Mouse (Mus musculus) liver, postnatal 0 days (tissue): ENCODE data around the gene Lgals3. TPM values are rescaled to one million over a fixed set of nuclear protein-coding genes. Genes with fewer than 3 reads are reported as not detected.

Source experiments
- ATAC-seq: fragments of 200-750 bp; cut with Nextera tagmentation; 2 replicates; pipeline ENCODE4 v1.8.0; 2017; ENCODE audit warnings: mild to moderate bottlenecking, moderate library complexity
- DNase-seq: peaks from one replicate; pipeline ENCODE4 v3.0.0-alpha.2; 2016
- H3K27ac ChIP-seq: fragments of 300-500 bp; sonication (generic); 2 replicates; pipeline ENCODE4 v1.5.1; 2014; ENCODE audit warnings: antibody characterized with exemption, moderate library complexity, mild to moderate bottlenecking, low read depth
- H3K27me3 ChIP-seq: fragments of 300-500 bp; sonication (generic); 2 replicates; pipeline ENCODE4 v1.6.1; 2014; ENCODE audit warnings: low read length, control low read depth, mixed read lengths; ENCODE audit not compliant: insufficient read depth
- H3K36me3 ChIP-seq: fragments of 300-500 bp; sonication (generic); replicated peaks from 2 replicates; pipeline ENCODE4 v1.6.1; 2014; ENCODE audit warnings: mild to moderate bottlenecking, control low read depth, low read length, moderate library complexity, mixed read lengths; ENCODE audit not compliant: insufficient read depth
- H3K4me1 ChIP-seq: fragments of 300-500 bp; sonication (generic); 2 replicates; pipeline ENCODE4 v1.6.1; 2014; ENCODE audit warnings: antibody characterized with exemption, mild to moderate bottlenecking, control low read depth; ENCODE audit not compliant: insufficient read depth
- H3K4me2 ChIP-seq: fragments of 300-500 bp; sonication (generic); 2 replicates; pipeline ENCODE4 v1.6.1; 2014; ENCODE audit warnings: low read depth, mild to moderate bottlenecking, low read length, moderate library complexity, mixed read lengths
- H3K4me3 ChIP-seq: fragments of 300-500 bp; sonication (generic); 2 replicates; pipeline ENCODE4 v1.5.1; 2014; ENCODE audit warnings: low read depth, low read length
- H3K9ac ChIP-seq: fragments of 300-500 bp; sonication (generic); replicated peaks from 2 replicates; pipeline ENCODE4 v1.6.1; 2014; ENCODE audit warnings: mild to moderate bottlenecking, moderate library complexity
- H3K9me3 ChIP-seq: fragments of 300-500 bp; sonication (generic); 2 replicates; pipeline ENCODE4 v1.6.1; 2016; ENCODE audit warnings: mild to moderate bottlenecking, control low read depth, low read length, mixed read lengths
- CTCF ChIP-seq: sonication (generic); IDR thresholded peaks from 2 replicates; pipeline ENCODE4 v1.5.1; 2016; ENCODE audit warnings: antibody characterized with exemption, low read depth
- EP300 ChIP-seq: IDR thresholded peaks from 2 replicates; pipeline ENCODE4 v1.6.1; 2016; ENCODE audit warnings: antibody characterized with exemption, low read depth, mild to moderate bottlenecking
- WGBS: fragments of 180-500 bp; shearing (Covaris S2); extraction: QIAGEN DNeasy Blood & Tissue Kit; methylation state at CpG from one replicate; pipeline ENCODE4 v1.1.7; 2014; ENCODE audit not compliant: insufficient replicate concordance; 5-methylcytosine and 5-hydroxymethylcytosine counted together
- polyA plus RNA-seq: library from polyadenylated mRNA; unstranded; fragments of >200 nt; fragmentation: Nextera tagmentation; extraction: Ambion mirVana; gene quantifications from 2 replicates; pipeline ENCODE4 v1.2.1, GENCODE M21; 2015

Lgals3 gene
- polyA plus RNA-seq, 1 experiment from 2014 or later = 60.8 TPM

DNA sequence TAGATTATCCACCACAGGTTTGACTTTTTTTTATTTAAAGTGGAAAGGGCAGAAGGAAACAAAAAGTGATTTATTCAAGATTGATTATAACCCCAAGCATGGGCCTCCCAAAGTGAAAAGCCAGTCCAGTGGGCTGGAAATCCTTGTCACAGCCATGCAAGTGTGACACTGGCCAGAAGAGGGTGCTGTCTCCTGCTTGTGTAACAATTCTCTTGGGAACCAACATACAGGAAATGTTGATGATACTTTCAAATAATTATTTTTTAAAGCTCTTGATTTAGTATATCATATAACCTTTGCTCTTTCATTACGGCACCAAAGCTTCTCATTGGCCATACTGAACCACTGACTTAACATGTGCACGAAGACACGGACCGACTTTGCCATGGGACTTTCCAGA is 32.7 kb upstream of the Lgals3 start:
- H3K36me3 ChIP-seq = no peaks in the 10 kb centered on the region
- H3K9me3 ChIP-seq = no peaks in the 10 kb centered on the region
- 76% methylated on average over 4 of the region's 4 CpGs for WGBS
- no peak overlapping the region for H3K27ac ChIP-seq
- no peak overlapping the region for H3K4me3 ChIP-seq
- ATAC-seq (no peak), DNase-seq (peak; percentile 78)
- no peaks in the 10 kb centered on the region for H3K4me1 ChIP-seq
- TF ChIP-seq EP300 = no peak
- TF ChIP-seq CTCF = peak; percentile 89
- no peak overlapping the region for H3K9ac ChIP-seq
- no peak overlapping the region for H3K4me2 ChIP-seq
- H3K27me3 ChIP-seq = no peaks in the 10 kb centered on the region

- Histone ChIP-seq H3K9ac (no peak overlapping the region), H3K9me3 (no peaks in the 10 kb centered on the region), H3K4me1 (no peaks in the 10 kb centered on the region), H3K27ac (no peak overlapping the region), H3K4me3 (no peak overlapping the region), H3K4me2 (no peak overlapping the region), H3K36me3 (no peaks in the 10 kb centered on the region), H3K27me3 (no peaks in the 10 kb centered on the region)
- TF ChIP-seq EP300 (no peak), CTCF (no peak)
- DNase-seq (no peak), ATAC-seq (no peak)
- 83% methylated on average over 3 of the region's 3 CpGs for WGBS
Measured at GRCm38 (mm10) chr14:47335300-47335699, 32.3 kb upstream of the Lgals3 start.

DNA sequence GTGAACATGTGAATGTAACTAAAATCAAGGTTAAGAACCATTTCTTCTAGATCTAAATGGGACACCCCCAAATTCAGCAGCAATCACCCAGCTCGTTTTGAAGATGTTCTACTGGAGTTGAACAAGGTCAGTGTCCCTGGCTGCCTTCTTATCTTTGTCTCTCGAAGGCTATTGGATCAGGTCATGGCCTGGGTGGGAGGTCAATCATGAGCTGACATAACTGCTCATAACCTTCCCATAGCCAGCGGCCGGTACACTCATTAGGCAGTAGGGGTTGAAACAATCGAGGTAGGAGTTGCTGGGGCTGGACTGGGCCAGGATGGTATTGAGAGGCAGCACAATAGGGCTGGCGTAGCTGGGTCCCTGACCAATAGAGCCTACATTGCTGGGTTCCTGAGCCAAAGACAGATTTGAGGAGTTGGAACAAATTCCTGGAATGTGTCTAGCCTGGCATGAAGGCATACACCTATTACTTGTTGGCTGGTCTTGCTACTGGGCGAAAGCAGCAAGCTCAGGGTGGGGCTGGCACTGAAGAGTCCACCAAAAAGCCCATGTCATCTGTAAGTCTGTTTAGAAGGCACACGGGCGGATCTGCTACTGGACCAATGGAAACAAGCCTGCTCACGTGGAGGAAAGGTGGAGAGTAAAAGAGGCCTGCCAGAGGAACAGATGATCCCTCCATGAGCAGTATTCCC is 27.2 kb upstream of the Lgals3 start:
- Histone ChIP-seq H3K4me3 (no peak overlapping the region), H3K27me3 (no peaks in the 10 kb centered on the region), H3K9ac (no peak overlapping the region), H3K36me3 (no peaks in the 10 kb centered on the region), H3K4me1 (no peaks in the 10 kb centered on the region), H3K27ac (no peak overlapping the region), H3K9me3 (no peaks in the 10 kb centered on the region), H3K4me2 (no peak overlapping the region)
- TF ChIP-seq CTCF (no peak), EP300 (no peak)
- ATAC-seq (no peak), DNase-seq (no peak)
- WGBS = 75% methylated on average over 10 of the region's 10 CpGs

GRCm38 (mm10) chr14:47341811-47342291 is 25.7 kb upstream of the Lgals3 start:
- no peaks in the 10 kb centered on the region for H3K36me3 ChIP-seq
- WGBS = 71% methylated on average over 4 of the region's 4 CpGs
- H3K27ac ChIP-seq = no peak overlapping the region
- no peaks in the 10 kb centered on the region for H3K9me3 ChIP-seq
- no peak overlapping the region for H3K4me3 ChIP-seq
- DNase-seq (no peak), ATAC-seq (no peak)
- TF ChIP-seq CTCF = no peak
- TF ChIP-seq EP300 = no peak
- H3K4me1 ChIP-seq = no peaks in the 10 kb centered on the region
- no peaks in the 10 kb centered on the region for H3K27me3 ChIP-seq
- H3K4me2 ChIP-seq = no peak overlapping the region
- H3K9ac ChIP-seq = no peak overlapping the region

DNA sequence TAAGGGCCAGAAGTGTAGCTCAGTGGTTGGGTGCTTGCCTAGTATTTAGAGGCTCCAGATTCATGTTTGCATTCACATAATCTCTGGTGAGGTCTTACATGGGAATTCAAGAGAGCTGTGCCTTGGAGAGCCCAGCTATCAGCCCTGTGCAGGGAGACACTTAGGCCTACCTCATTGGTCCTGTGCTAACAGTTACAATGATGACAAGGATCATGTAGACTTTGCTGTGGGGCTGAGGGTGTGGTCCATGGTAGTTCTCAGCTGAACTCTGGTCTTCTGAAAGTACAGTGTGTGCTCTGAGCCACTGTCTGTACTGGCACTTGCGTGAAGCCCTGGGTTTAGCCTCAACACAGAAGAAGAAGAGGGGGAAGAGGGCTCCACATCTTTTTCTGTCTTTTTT is 20.8 kb upstream of the Lgals3 start:
- H3K27me3 ChIP-seq = no peaks in the 10 kb centered on the region
- H3K27ac ChIP-seq = no peak overlapping the region
- H3K36me3 ChIP-seq = no peaks in the 10 kb centered on the region
- no peaks in the 10 kb centered on the region for H3K9me3 ChIP-seq
- H3K4me1 ChIP-seq = no peaks in the 10 kb centered on the region
- WGBS = 33% methylated on average over 1 of the region's 1 CpGs
- TF ChIP-seq CTCF (no peak), EP300 (no peak)
- ATAC-seq = peak; percentile 80
- H3K9ac ChIP-seq = no peak overlapping the region
- H3K4me3 ChIP-seq = no peak overlapping the region
- no peak for DNase-seq
- no peak overlapping the region for H3K4me2 ChIP-seq

DNA sequence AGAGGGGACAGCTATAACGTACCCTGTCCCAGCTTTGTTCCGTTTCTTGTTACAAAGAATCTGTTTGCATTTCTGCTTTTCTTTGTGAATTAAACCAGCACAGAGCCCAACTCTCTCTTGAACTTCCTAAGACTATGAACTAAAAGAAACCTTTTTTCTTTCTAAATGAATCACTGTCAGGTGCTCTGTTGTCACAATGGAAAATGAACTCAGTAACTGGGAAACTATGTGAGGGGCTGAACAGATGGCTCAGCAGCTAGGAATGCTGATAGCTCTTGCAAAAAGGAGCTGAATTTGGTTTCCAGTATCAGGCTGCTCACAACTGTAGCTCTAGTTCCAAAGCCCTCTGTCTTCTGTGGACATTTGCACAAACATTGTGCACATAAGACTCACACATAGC is 16.6 kb upstream of the Lgals3 start:
- no peak for ATAC-seq
- H3K36me3 ChIP-seq = no peaks in the 10 kb centered on the region
- no peak for TF ChIP-seq CTCF
- TF ChIP-seq EP300 = no peak

GRCm38 (mm10) chr14:47352272-47352671 is 15.3 kb upstream of the Lgals3 start:
- H3K27ac ChIP-seq = no peak overlapping the region
- H3K27me3 ChIP-seq = no peaks in the 10 kb centered on the region
- H3K4me1 ChIP-seq = peaks cover 9% of the 10 kb centered on the region
- WGBS = 85% methylated on average over 10 of the region's 10 CpGs
- TF ChIP-seq EP300 (no peak), CTCF (no peak)
- H3K4me2 ChIP-seq = no peak overlapping the region
- no peak overlapping the region for H3K9ac ChIP-seq
- no peaks in the 10 kb centered on the region for H3K36me3 ChIP-seq
- H3K4me3 ChIP-seq = no peak overlapping the region
- H3K9me3 ChIP-seq = no peaks in the 10 kb centered on the region
- ATAC-seq (peak; percentile 20; the same call in 1 of the 2 replicates), DNase-seq (no peak)

More for the DNA sequence above, 16.6 kb upstream of the Lgals3 start:
- Histone ChIP-seq H3K4me3 (no peak overlapping the region), H3K27ac (no peak overlapping the region), H3K9ac (no peak overlapping the region), H3K9me3 (no peaks in the 10 kb centered on the region), H3K4me1 (peaks cover 9% of the 10 kb centered on the region), H3K27me3 (no peaks in the 10 kb centered on the region), H3K4me2 (no peak overlapping the region)
- 70% methylated on average over 2 of the region's 2 CpGs for WGBS
- DNase-seq = no peak
